8 mouse cellular contexts compared by ENCODE assay signal in the genomic region with DNA sequence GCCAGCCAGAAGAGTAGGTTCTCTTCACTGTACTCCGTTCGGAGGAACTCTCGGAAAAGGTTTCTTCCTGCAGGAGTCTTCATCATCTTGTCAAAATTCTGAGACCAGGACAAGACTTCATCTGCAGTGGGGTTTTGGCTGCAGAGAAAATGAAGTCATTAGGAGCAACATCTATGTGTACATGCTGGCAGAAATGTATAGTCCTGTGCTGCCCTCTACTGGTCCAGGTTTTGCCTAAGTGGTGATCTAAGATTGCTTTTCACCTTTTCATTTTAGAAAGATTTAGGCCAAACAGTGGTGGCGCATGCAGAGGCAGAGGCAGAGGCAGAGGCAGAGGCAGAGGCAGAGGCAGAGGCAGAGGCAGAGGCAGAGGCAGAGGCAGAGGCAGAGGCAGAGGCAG. TPM values are rescaled to one million over a fixed set of nuclear protein-coding genes. Genes with fewer than 3 reads are reported as not detected.
DNase-seq lines count a peak whose midpoint lies in the region; ATAC-seq lines count a peak whose summit lies in the region.

No protein-coding gene starts in this region.

- no peak overlapping the region for H3K4me3 ChIP-seq in forebrain, embryonic 10.5 days
- H3K4me3 ChIP-seq in forebrain, embryonic 16.5 days (replicated peaks; ENCODE audit: low read length): no peak overlapping the region
- no peak overlapping the region for H3K4me3 ChIP-seq in liver, embryonic 12.5 days
- H3K4me3 ChIP-seq in embryonic facial prominence, embryonic 10.5 days: no peak overlapping the region
- no peak overlapping the region for H3K4me3 ChIP-seq in limb, embryonic 10.5 days

- no peaks in the 10 kb centered on the region for H3K4me1 ChIP-seq in forebrain, embryonic 10.5 days
- H3K4me1 ChIP-seq in forebrain, embryonic 16.5 days (replicated peaks; ENCODE audit: control insufficient read depth, insufficient read depth, low read length): no peaks in the 10 kb centered on the region
- no peaks in the 10 kb centered on the region for H3K4me1 ChIP-seq in liver, embryonic 12.5 days
- no peaks in the 10 kb centered on the region for H3K4me1 ChIP-seq in embryonic facial prominence, embryonic 10.5 days
- no peaks in the 10 kb centered on the region for H3K4me1 ChIP-seq in limb, embryonic 10.5 days

- no peak overlapping the region for H3K9ac ChIP-seq in forebrain, embryonic 16.5 days (replicated peaks; ENCODE audit: low read depth, low read length)
- H3K9ac ChIP-seq in liver, embryonic 12.5 days: no peak overlapping the region

- WGBS in forebrain, embryonic 10.5 days: 86% methylated on average over 4 of the region's 4 CpGs
- 84% methylated on average over 4 of the region's 4 CpGs for WGBS in forebrain, embryonic 16.5 days
- 66% methylated on average over 4 of the region's 4 CpGs for WGBS in liver, embryonic 12.5 days (ENCODE audit: insufficient replicate concordance)
- 85% methylated on average over 4 of the region's 4 CpGs for WGBS in embryonic facial prominence, embryonic 10.5 days
- WGBS in limb, embryonic 10.5 days: 89% methylated on average over 4 of the region's 4 CpGs

- H3K27me3 ChIP-seq in forebrain, embryonic 10.5 days (ENCODE audit: poor library complexity, severe bottlenecking): no peaks in the 10 kb centered on the region
- no peaks in the 10 kb centered on the region for H3K27me3 ChIP-seq in forebrain, embryonic 16.5 days (replicated peaks; ENCODE audit: control insufficient read depth, insufficient read depth, low read length)
- no peaks in the 10 kb centered on the region for H3K27me3 ChIP-seq in liver, embryonic 12.5 days (replicated peaks)
- no peaks in the 10 kb centered on the region for H3K27me3 ChIP-seq in embryonic facial prominence, embryonic 10.5 days (replicated peaks; ENCODE audit: low read depth, poor library complexity, severe bottlenecking)
- no peaks in the 10 kb centered on the region for H3K27me3 ChIP-seq in limb, embryonic 10.5 days (ENCODE audit: low read depth, poor library complexity, severe bottlenecking)

- peak; percentile 25 for DNase-seq in forebrain, embryonic 10.5 days (ENCODE audit: extremely low spot score, low spot score)
- DNase-seq in liver: peak; percentile 68
- peak; percentile 77 for DNase-seq in ZHBTc4 (ENCODE audit: low read depth, low spot score)
- peak; percentile 45 for DNase-seq in embryonic facial prominence, embryonic 10.5 days (ENCODE audit: low spot score)
- DNase-seq in limb, embryonic 10.5 days (ENCODE audit: low spot score): peak; percentile 51
- DNase-seq in right cerebral cortex, postnatal 4 days: peak; percentile 54

- H3K36me3 ChIP-seq in forebrain, embryonic 10.5 days (replicated peaks): no peaks in the 10 kb centered on the region
- H3K36me3 ChIP-seq in forebrain, embryonic 16.5 days (ENCODE audit: control insufficient read depth, insufficient read depth): 0 out of 2 replicates have a peak, but pooled peaks cover 2% of the 10 kb centered on the region
- no peaks in the 10 kb centered on the region for H3K36me3 ChIP-seq in liver, embryonic 12.5 days
- no peaks in the 10 kb centered on the region for H3K36me3 ChIP-seq in embryonic facial prominence, embryonic 10.5 days (replicated peaks)
- H3K36me3 ChIP-seq in limb, embryonic 10.5 days: no peaks in the 10 kb centered on the region

- no peaks in the 10 kb centered on the region for H3K9me3 ChIP-seq in forebrain, embryonic 10.5 days
- H3K9me3 ChIP-seq in forebrain, embryonic 16.5 days (ENCODE audit: control insufficient read depth, low read length): no peaks in the 10 kb centered on the region
- no peaks in the 10 kb centered on the region for H3K9me3 ChIP-seq in liver, embryonic 12.5 days (replicated peaks)
- H3K9me3 ChIP-seq in embryonic facial prominence, embryonic 10.5 days: no peaks in the 10 kb centered on the region
- H3K9me3 ChIP-seq in limb, embryonic 10.5 days (replicated peaks): no peaks in the 10 kb centered on the region

- ATAC-seq in forebrain, embryonic 16.5 days: no peak
- no peak for ATAC-seq in liver, embryonic 12.5 days

- H3K4me2 ChIP-seq in forebrain, embryonic 16.5 days (ENCODE audit: low read length): no peak overlapping the region
- H3K4me2 ChIP-seq in liver, embryonic 12.5 days: no peak overlapping the region

- no peak overlapping the region for H3K27ac ChIP-seq in forebrain, embryonic 10.5 days
- H3K27ac ChIP-seq in forebrain, embryonic 16.5 days (ENCODE audit: low read length): no peak overlapping the region
- no peak overlapping the region for H3K27ac ChIP-seq in liver, embryonic 12.5 days
- H3K27ac ChIP-seq in embryonic facial prominence, embryonic 10.5 days (replicated peaks): no peak overlapping the region
- H3K27ac ChIP-seq in limb, embryonic 10.5 days: no peak overlapping the region

RNA-seq across cellular contexts. Expression of a gene that starts 17.7 kb away (rescaled TPM):
- 10.9 and 12.6 TPM in 2 replicates for polyA plus RNA-seq in forebrain, embryonic 10.5 days (2016; fragmentation: Nextera tagmentation; extraction: Ambion mirVana)
- polyA plus RNA-seq in forebrain, embryonic 16.5 days (2015; fragmentation: Nextera tagmentation; extraction: Ambion mirVana): 10.1 and 12.0 TPM in 2 replicates
- polyA plus RNA-seq in liver, embryonic 12.5 days (2016; fragmentation: Nextera tagmentation; extraction: Ambion mirVana): 9.3 and 10.0 TPM in 2 replicates
- 12.0 and 13.0 TPM in 2 replicates for polyA plus RNA-seq in embryonic facial prominence, embryonic 10.5 days (2016; fragmentation: Nextera tagmentation; extraction: Ambion mirVana)
- polyA plus RNA-seq in limb, embryonic 10.5 days (2016; fragmentation: Nextera tagmentation; extraction: Ambion mirVana): 11.5 and 12.6 TPM in 2 replicates

RNA-seq across cellular contexts. Expression of a gene that starts 36.0 kb away (rescaled TPM):
- 113 and 132 TPM in 2 replicates for polyA plus RNA-seq in forebrain, embryonic 10.5 days (2016; fragmentation: Nextera tagmentation; extraction: Ambion mirVana)
- 32.7 and 34.5 TPM in 2 replicates for polyA plus RNA-seq in forebrain, embryonic 16.5 days (2015; fragmentation: Nextera tagmentation; extraction: Ambion mirVana)
- 94.0 and 95.6 TPM in 2 replicates for polyA plus RNA-seq in liver, embryonic 12.5 days (2016; fragmentation: Nextera tagmentation; extraction: Ambion mirVana)
- 107 and 110 TPM in 2 replicates for polyA plus RNA-seq in embryonic facial prominence, embryonic 10.5 days (2016; fragmentation: Nextera tagmentation; extraction: Ambion mirVana)
- polyA plus RNA-seq in limb, embryonic 10.5 days (2016; fragmentation: Nextera tagmentation; extraction: Ambion mirVana): 106 and 125 TPM in 2 replicates

Comparison
In these comparisons a context has a peak if more than half of its experiments do, and no peak if none do; other contexts are left out.
1. DNase-seq: peak in every context shown above with its lines; median percentile 77 in ZHBTc4; 68 in liver; 54 in right cerebral cortex, postnatal 4 days; 51 in limb, embryonic 10.5 days; 45 in embryonic facial prominence, embryonic 10.5 days; 25 in forebrain, embryonic 10.5 days.